Mouse (Mus musculus): ENCODE measurements at regions not wholly inside any gene's neighbourhood (a gene's known extent, or its start where the extent isn't known, plus 50 kb on each side); places are given as distances from the start of the nearest gene placed in this dataset.

- H3K36me3 ChIP-seq (ENCODE audit: insufficient read depth, low read length) = no peaks in the 10 kb centered on the region
- DNase-seq (ENCODE audit: low spot score) = no peak
- no peak overlapping the region for H3K4me2 ChIP-seq (replicated peaks; ENCODE audit: low read depth, low read length)
- H3K9ac ChIP-seq (replicated peaks; ENCODE audit: low read depth) = no peak overlapping the region
- no peak overlapping the region for H3K27ac ChIP-seq (ENCODE audit: low read length)
- no peaks in the 10 kb centered on the region for H3K4me1 ChIP-seq (ENCODE audit: insufficient read depth, low read depth, low read length)
- WGBS = 93% methylated on average over 1 of the region's 1 CpGs
- no peak for ATAC-seq
- no peaks in the 10 kb centered on the region for H3K27me3 ChIP-seq (replicated peaks; ENCODE audit: insufficient read depth, low read length)
- no peaks in the 10 kb centered on the region for H3K9me3 ChIP-seq (ENCODE audit: low read length)
- no peak overlapping the region for H3K4me3 ChIP-seq (ENCODE audit: low read depth, low read length)
- TF ChIP-seq CTCF (IDR thresholded peaks at IDR 0.05) (no peak), EP300 (IDR thresholded peaks at IDR 0.05) (no peak)
These were observed 1538.1 kb upstream of the Zeb2 start for GRCm38 (mm10) chr2:46655289-46655688.

GRCm38 (mm10) chr2:46652616-46653015, 1535.4 kb upstream of the Zeb2 start:
- no peak overlapping the region for H3K4me3 ChIP-seq (ENCODE audit: low read depth, low read length)
- H3K36me3 ChIP-seq (ENCODE audit: insufficient read depth, low read length) = no peaks in the 10 kb centered on the region
- H3K27ac ChIP-seq (ENCODE audit: low read length) = no peak overlapping the region
- no peaks in the 10 kb centered on the region for H3K4me1 ChIP-seq (ENCODE audit: insufficient read depth, low read depth, low read length)
- WGBS = 91% methylated on average over 1 of the region's 1 CpGs
- H3K27me3 ChIP-seq (replicated peaks; ENCODE audit: insufficient read depth, low read length) = no peaks in the 10 kb centered on the region
- H3K9ac ChIP-seq (replicated peaks; ENCODE audit: low read depth) = no peak overlapping the region
- TF ChIP-seq EP300 (IDR thresholded peaks at IDR 0.05) (no peak), CTCF (IDR thresholded peaks at IDR 0.05) (no peak)
- H3K4me2 ChIP-seq (replicated peaks; ENCODE audit: low read depth, low read length) = no peak overlapping the region
- H3K9me3 ChIP-seq (ENCODE audit: low read length) = no peaks in the 10 kb centered on the region
- ATAC-seq (no peak), DNase-seq (ENCODE audit: low spot score) (no peak)

- H3K9ac ChIP-seq (replicated peaks; ENCODE audit: low read depth) = no peak overlapping the region
- TF ChIP-seq EP300 (IDR thresholded peaks at IDR 0.05) (no peak), CTCF (IDR thresholded peaks at IDR 0.05) (no peak)
- ATAC-seq (no peak), DNase-seq (ENCODE audit: low spot score) (no peak)
- H3K27me3 ChIP-seq (replicated peaks; ENCODE audit: insufficient read depth, low read length) = no peaks in the 10 kb centered on the region
- H3K27ac ChIP-seq (ENCODE audit: low read length) = no peak overlapping the region
- no peaks in the 10 kb centered on the region for H3K9me3 ChIP-seq (ENCODE audit: low read length)
- no peak overlapping the region for H3K4me3 ChIP-seq (ENCODE audit: low read depth, low read length)
- no peak overlapping the region for H3K4me2 ChIP-seq (replicated peaks; ENCODE audit: low read depth, low read length)
- 55% methylated on average over 2 of the region's 2 CpGs for WGBS
- no peaks in the 10 kb centered on the region for H3K4me1 ChIP-seq (ENCODE audit: insufficient read depth, low read depth, low read length)
- no peaks in the 10 kb centered on the region for H3K36me3 ChIP-seq (ENCODE audit: insufficient read depth, low read length)
These were observed 1529.2 kb upstream of the Zeb2 start for GRCm38 (mm10) chr2:46646366-46646765.

- no peak for DNase-seq (ENCODE audit: low spot score)
- Histone ChIP-seq H3K27me3 (replicated peaks; ENCODE audit: insufficient read depth, low read length) (no peaks in the 10 kb centered on the region), H3K27ac (ENCODE audit: low read length) (no peak overlapping the region), H3K36me3 (ENCODE audit: insufficient read depth, low read length) (no peaks in the 10 kb centered on the region), H3K4me2 (replicated peaks; ENCODE audit: low read depth, low read length) (no peak overlapping the region), H3K9me3 (ENCODE audit: low read length) (no peaks in the 10 kb centered on the region), H3K4me3 (ENCODE audit: low read depth, low read length) (no peak overlapping the region), H3K9ac (replicated peaks; ENCODE audit: low read depth) (no peak overlapping the region), H3K4me1 (ENCODE audit: insufficient read depth, low read depth, low read length) (no peaks in the 10 kb centered on the region)
- ATAC-seq = no peak
- 72% methylated on average over 2 of the region's 2 CpGs for WGBS
- TF ChIP-seq CTCF (IDR thresholded peaks at IDR 0.05) (no peak), EP300 (IDR thresholded peaks at IDR 0.05) (no peak)
These were observed 1492.0 kb upstream of the Zeb2 start for GRCm38 (mm10) chr2:46609217-46609616.

- Histone ChIP-seq H3K27me3 (replicated peaks; ENCODE audit: insufficient read depth, low read length) (no peaks in the 10 kb centered on the region), H3K4me2 (replicated peaks; ENCODE audit: low read depth, low read length) (no peak overlapping the region), H3K4me3 (ENCODE audit: low read depth, low read length) (no peak overlapping the region), H3K9ac (replicated peaks; ENCODE audit: low read depth) (no peak overlapping the region), H3K27ac (ENCODE audit: low read length) (no peak overlapping the region), H3K4me1 (ENCODE audit: insufficient read depth, low read depth, low read length) (no peaks in the 10 kb centered on the region), H3K36me3 (ENCODE audit: insufficient read depth, low read length) (no peaks in the 10 kb centered on the region), H3K9me3 (ENCODE audit: low read length) (no peaks in the 10 kb centered on the region)
- DNase-seq (ENCODE audit: low spot score) = no peak
- TF ChIP-seq EP300 (IDR thresholded peaks at IDR 0.05) (no peak), CTCF (IDR thresholded peaks at IDR 0.05) (no peak)
- ATAC-seq = no peak
- 41% methylated on average over 2 of the region's 2 CpGs for WGBS
These were observed 1464.6 kb upstream of the Zeb2 start for GRCm38 (mm10) chr2:46581773-46582172.

- no peak for ATAC-seq
- H3K27me3 ChIP-seq (replicated peaks; ENCODE audit: insufficient read depth, low read length) = no peaks in the 10 kb centered on the region
- no peaks in the 10 kb centered on the region for H3K4me1 ChIP-seq (ENCODE audit: insufficient read depth, low read depth, low read length)
- H3K36me3 ChIP-seq (ENCODE audit: insufficient read depth, low read length) = no peaks in the 10 kb centered on the region
- H3K4me3 ChIP-seq (ENCODE audit: low read depth, low read length) = no peak overlapping the region
- H3K27ac ChIP-seq (ENCODE audit: low read length) = no peak overlapping the region
- TF ChIP-seq CTCF (IDR thresholded peaks at IDR 0.05) (no peak), EP300 (IDR thresholded peaks at IDR 0.05) (no peak)
- no peak overlapping the region for H3K9ac ChIP-seq (replicated peaks; ENCODE audit: low read depth)
- WGBS = 98% methylated on average over 2 of the region's 2 CpGs
- DNase-seq (ENCODE audit: low spot score) = no peak
- H3K9me3 ChIP-seq (ENCODE audit: low read length) = no peaks in the 10 kb centered on the region
- H3K4me2 ChIP-seq (replicated peaks; ENCODE audit: low read depth, low read length) = no peak overlapping the region
These were observed 1453.2 kb upstream of the Zeb2 start for GRCm38 (mm10) chr2:46570416-46570815.

GRCm38 (mm10) chr2:46533395-46533794, 1416.2 kb upstream of the Zeb2 start:
- Histone ChIP-seq H3K36me3 (ENCODE audit: insufficient read depth, low read length) (no peaks in the 10 kb centered on the region), H3K9ac (replicated peaks; ENCODE audit: low read depth) (no peak overlapping the region), H3K27ac (ENCODE audit: low read length) (no peak overlapping the region), H3K4me2 (replicated peaks; ENCODE audit: low read depth, low read length) (no peak overlapping the region), H3K4me3 (ENCODE audit: low read depth, low read length) (no peak overlapping the region), H3K9me3 (ENCODE audit: low read length) (no peaks in the 10 kb centered on the region), H3K4me1 (ENCODE audit: insufficient read depth, low read depth, low read length) (no peaks in the 10 kb centered on the region), H3K27me3 (replicated peaks; ENCODE audit: insufficient read depth, low read length) (no peaks in the 10 kb centered on the region)
- WGBS = 25% methylated on average over 1 of the region's 1 CpGs
- ATAC-seq = no peak
- TF ChIP-seq EP300 (IDR thresholded peaks at IDR 0.05) = no peak
- TF ChIP-seq CTCF (IDR thresholded peaks at IDR 0.05) = no peak
- DNase-seq (ENCODE audit: low spot score) = no peak

All from lung, postnatal 0 days (tissue).